Mouse (Mus musculus): Measurements from ENCODE around the gene Slc9a3r2. TPM values are rescaled to one million over a fixed set of nuclear protein-coding genes. Genes with fewer than 3 reads are reported as not detected.

The Slc9a3r2 gene
- polyA plus RNA-seq, 2 experiments = 5.5 to 8.1 TPM

DNA sequence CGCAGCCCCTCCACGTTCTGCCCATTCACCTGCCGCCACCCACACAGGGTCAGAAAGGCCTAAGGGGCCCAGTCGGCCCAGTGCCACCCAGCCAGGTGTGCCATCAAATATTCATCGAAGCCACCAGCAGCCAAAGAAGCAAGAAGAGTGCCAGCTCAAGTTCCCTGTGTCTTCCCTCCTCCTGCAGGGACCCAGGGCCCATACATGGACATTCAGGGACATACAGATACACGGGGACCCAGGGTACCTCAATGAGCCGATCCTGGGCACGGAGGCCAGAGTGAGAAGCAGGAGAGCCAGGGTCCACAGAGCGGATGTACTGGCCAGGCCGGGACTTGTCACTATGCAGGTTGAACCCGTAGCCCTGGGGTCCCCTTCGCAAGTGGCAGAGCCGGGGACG, 8.2 kb downstream of the Slc9a3r2 start:
- 80% methylated on average over 14 of the region's 14 CpGs for WGBS (ENCODE audit: insufficient replicate concordance)
- ATAC-seq (ENCODE audit: insufficient read depth) = no peak
- no peak overlapping the region for H3K9ac ChIP-seq (replicated peaks)

DNA sequence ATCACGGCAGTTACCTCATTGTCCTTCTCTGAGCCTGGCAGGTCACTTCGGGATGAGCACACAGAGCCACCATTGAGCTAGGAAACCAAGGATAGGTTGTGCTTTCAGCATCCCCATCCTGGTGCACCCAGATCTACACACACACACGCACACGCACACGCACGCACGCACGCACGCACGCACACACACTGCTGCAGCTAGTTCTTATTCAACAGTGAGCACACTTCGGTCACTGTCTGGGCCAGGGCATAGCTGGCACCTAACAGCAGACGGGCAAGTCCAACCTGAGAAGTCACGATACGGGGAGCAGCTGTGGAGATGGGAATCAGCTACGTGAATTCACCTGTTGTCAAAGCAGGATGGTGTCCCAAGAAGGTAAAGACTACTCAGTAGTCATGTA, 9.5 kb downstream of the Slc9a3r2 start:
- Histone ChIP-seq H3K27ac (no peak overlapping the region), H3K27me3 (ENCODE audit: control insufficient read depth, insufficient read depth, low read length) (no peaks in the 10 kb centered on the region), H3K36me3 (replicated peaks; ENCODE audit: control insufficient read depth, insufficient read depth, low read depth) (no peaks in the 10 kb centered on the region), H3K4me1 (replicated peaks; ENCODE audit: control insufficient read depth in 2 of 2, insufficient read depth in 2 of 2, low read length in 1 of 2) (peaks cover 0 to 18% of the 10 kb centered on the region in 2 experiments; a peak in 3 of 4 replicates), H3K4me2 (ENCODE audit: low read depth) (no peak overlapping the region), H3K9me3 (ENCODE audit: control insufficient read depth, low read length) (no peaks in the 10 kb centered on the region), H3K9ac (replicated peaks) (no peak overlapping the region), H3K4me3 (ENCODE audit: insufficient read depth in 1 of 2, low read depth in 2 of 2, low read length in 2 of 2) (no peak overlapping the region)
- TF ChIP-seq EP300 (IDR thresholded peaks at IDR 0.05; ENCODE audit: low read depth) (no peak), CTCF (IDR thresholded peaks at IDR 0.05; ENCODE audit: low read depth) (no peak)
- 81% methylated on average over 15 of the region's 15 CpGs for WGBS (ENCODE audit: insufficient replicate concordance)
- ATAC-seq (ENCODE audit: insufficient read depth) (no peak), DNase-seq (ENCODE audit: low read depth in 3 of 3, low spot score in 3 of 3) (no peak)

More for the DNA sequence above, 8.2 kb downstream of the Slc9a3r2 start:
- no peaks in the 10 kb centered on the region for H3K27me3 ChIP-seq (ENCODE audit: control insufficient read depth, insufficient read depth, low read length)
- H3K4me3 ChIP-seq (ENCODE audit: insufficient read depth in 1 of 2, low read depth in 2 of 2, low read length in 2 of 2) = no peak overlapping the region
- H3K4me2 ChIP-seq (ENCODE audit: low read depth) = no peak overlapping the region
- TF ChIP-seq EP300 (IDR thresholded peaks at IDR 0.05; ENCODE audit: low read depth) (no peak), CTCF (IDR thresholded peaks at IDR 0.05; ENCODE audit: low read depth) (no peak)
- no peak overlapping the region for H3K27ac ChIP-seq
- no peaks in the 10 kb centered on the region for H3K9me3 ChIP-seq (ENCODE audit: control insufficient read depth, low read length)
- DNase-seq (ENCODE audit: low read depth in 3 of 3, low spot score in 3 of 3) = no peak
- H3K4me1 ChIP-seq (replicated peaks; ENCODE audit: control insufficient read depth in 2 of 2, insufficient read depth in 2 of 2, low read length in 1 of 2) = peaks cover 0 to 15% of the 10 kb centered on the region in 2 experiments; a peak in 3 of 4 replicates
- H3K36me3 ChIP-seq (replicated peaks; ENCODE audit: control insufficient read depth, insufficient read depth, low read depth) = no peaks in the 10 kb centered on the region

DNA sequence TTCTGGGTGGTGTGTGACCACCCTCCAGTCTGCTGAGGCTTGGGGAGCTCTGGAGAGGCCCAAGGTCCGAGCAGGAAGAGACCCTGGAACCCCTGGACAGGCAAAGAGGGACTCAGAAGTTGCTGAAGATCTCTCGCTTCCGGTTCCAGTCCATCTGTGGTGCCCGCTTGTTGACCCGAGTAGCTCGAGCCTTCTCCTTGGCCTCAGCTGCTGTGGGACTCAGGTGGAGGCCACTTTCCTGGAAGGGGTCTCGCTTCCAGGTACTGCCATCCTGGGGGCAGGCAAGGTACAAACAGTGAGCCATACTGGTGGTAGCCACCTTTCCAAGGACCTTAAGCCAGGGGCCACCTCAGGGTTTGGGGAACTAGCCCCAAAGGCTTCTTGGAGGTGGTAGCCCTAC, 10.0 kb downstream of the Slc9a3r2 start:
- Histone ChIP-seq H3K4me3 (ENCODE audit: insufficient read depth in 1 of 2, low read depth in 2 of 2, low read length in 2 of 2) (no peak overlapping the region), H3K9ac (replicated peaks) (no peak overlapping the region), H3K27ac (no peak overlapping the region), H3K36me3 (replicated peaks; ENCODE audit: control insufficient read depth, insufficient read depth, low read depth) (no peaks in the 10 kb centered on the region), H3K4me1 (replicated peaks; ENCODE audit: control insufficient read depth in 2 of 2, insufficient read depth in 2 of 2, low read length in 1 of 2) (peaks cover 0 to 14% of the 10 kb centered on the region in 2 experiments; a peak in 3 of 4 replicates), H3K4me2 (ENCODE audit: low read depth) (no peak overlapping the region), H3K9me3 (ENCODE audit: control insufficient read depth, low read length) (no peaks in the 10 kb centered on the region), H3K27me3 (ENCODE audit: control insufficient read depth, insufficient read depth, low read length) (no peaks in the 10 kb centered on the region)
- DNase-seq (ENCODE audit: low read depth in 3 of 3, low spot score in 3 of 3) (no peak), ATAC-seq (ENCODE audit: insufficient read depth) (no peak)
- TF ChIP-seq CTCF (IDR thresholded peaks at IDR 0.05; ENCODE audit: low read depth) (no peak), EP300 (IDR thresholded peaks at IDR 0.05; ENCODE audit: low read depth) (no peak)
- WGBS (ENCODE audit: insufficient replicate concordance) = 73% methylated on average over 7 of the region's 7 CpGs

DNA sequence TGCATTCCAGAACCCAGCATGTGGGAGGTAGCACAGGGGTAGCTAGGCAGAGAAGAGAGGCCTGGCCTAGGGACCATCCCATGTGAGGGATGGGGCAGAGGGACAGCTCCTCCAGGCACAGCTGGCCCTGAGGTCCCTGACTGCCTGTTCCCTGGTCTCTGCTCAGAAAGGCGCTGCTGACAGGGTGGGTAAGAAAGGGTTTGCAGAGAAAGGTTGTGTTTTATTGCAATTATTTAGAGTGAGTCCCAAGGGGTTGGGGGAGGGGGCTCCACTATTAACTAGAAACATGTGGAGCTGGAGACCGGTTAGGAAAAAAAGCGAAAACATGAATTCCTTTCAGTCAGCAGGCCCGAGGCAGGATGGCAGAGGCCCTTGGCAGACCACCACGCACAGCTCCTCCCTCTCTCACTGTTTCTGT, 10.5 kb downstream of the Slc9a3r2 start:
- no peak overlapping the region for H3K4me3 ChIP-seq (ENCODE audit: insufficient read depth in 1 of 2, low read depth in 2 of 2, low read length in 2 of 2)
- H3K9ac ChIP-seq (replicated peaks) = no peak overlapping the region
- no peaks in the 10 kb centered on the region for H3K9me3 ChIP-seq (ENCODE audit: control insufficient read depth, low read length)
- H3K4me1 ChIP-seq (replicated peaks; ENCODE audit: control insufficient read depth in 2 of 2, insufficient read depth in 2 of 2, low read length in 1 of 2) = peaks cover 0 to 10% of the 10 kb centered on the region in 2 experiments; a peak in 1 of 4 replicates
- no peak overlapping the region for H3K27ac ChIP-seq
- DNase-seq (ENCODE audit: low read depth in 3 of 3, low spot score in 3 of 3) (no peak), ATAC-seq (ENCODE audit: insufficient read depth) (no peak)
- TF ChIP-seq CTCF (IDR thresholded peaks at IDR 0.05; ENCODE audit: low read depth) (no peak), EP300 (IDR thresholded peaks at IDR 0.05; ENCODE audit: low read depth) (no peak)
- WGBS (ENCODE audit: insufficient replicate concordance) = 77% methylated on average over 5 of the region's 5 CpGs
- H3K27me3 ChIP-seq (ENCODE audit: control insufficient read depth, insufficient read depth, low read length) = no peaks in the 10 kb centered on the region
- no peak overlapping the region for H3K4me2 ChIP-seq (ENCODE audit: low read depth)
- no peaks in the 10 kb centered on the region for H3K36me3 ChIP-seq (replicated peaks; ENCODE audit: control insufficient read depth, insufficient read depth, low read depth)

DNA sequence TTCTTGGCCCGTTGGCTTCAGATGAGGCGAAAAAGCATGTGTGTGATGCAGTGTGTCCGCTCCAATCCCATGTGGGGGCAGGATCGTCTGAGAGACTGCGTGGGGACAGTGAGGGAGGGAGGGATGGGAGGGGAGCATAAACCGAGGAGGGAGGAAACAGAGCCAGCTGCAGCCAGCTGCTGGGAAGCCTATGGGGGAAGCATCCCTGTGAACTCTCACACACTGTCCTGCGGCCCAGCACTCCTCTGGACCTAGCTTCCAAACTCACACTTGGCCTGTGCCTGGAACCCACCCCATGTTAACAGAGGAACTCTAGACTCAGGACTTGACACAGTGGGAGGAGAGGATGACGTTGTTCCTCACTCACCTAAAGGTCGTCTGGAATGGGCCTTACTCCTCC, 11.3 kb downstream of the Slc9a3r2 start:
- ATAC-seq (ENCODE audit: insufficient read depth) (no peak), DNase-seq (ENCODE audit: low read depth in 3 of 3, low spot score in 3 of 3) (no peak)
- H3K27me3 ChIP-seq (ENCODE audit: control insufficient read depth, insufficient read depth, low read length) = no peaks in the 10 kb centered on the region
- TF ChIP-seq CTCF (IDR thresholded peaks at IDR 0.05; ENCODE audit: low read depth) (no peak), EP300 (IDR thresholded peaks at IDR 0.05; ENCODE audit: low read depth) (no peak)
- H3K9ac ChIP-seq (replicated peaks) = no peak overlapping the region
- H3K4me3 ChIP-seq (ENCODE audit: insufficient read depth in 1 of 2, low read depth in 2 of 2, low read length in 2 of 2) = no peak overlapping the region
- no peak overlapping the region for H3K4me2 ChIP-seq (ENCODE audit: low read depth)
- WGBS (ENCODE audit: insufficient replicate concordance) = 65% methylated on average over 9 of the region's 9 CpGs
- peaks cover 0 to 8% of the 10 kb centered on the region in 2 experiments; a peak in 1 of 4 replicates for H3K4me1 ChIP-seq (replicated peaks; ENCODE audit: control insufficient read depth in 2 of 2, insufficient read depth in 2 of 2, low read length in 1 of 2)
- no peak overlapping the region for H3K27ac ChIP-seq
- H3K36me3 ChIP-seq (replicated peaks; ENCODE audit: control insufficient read depth, insufficient read depth, low read depth) = no peaks in the 10 kb centered on the region
- no peaks in the 10 kb centered on the region for H3K9me3 ChIP-seq (ENCODE audit: control insufficient read depth, low read length)
